ENCODE assay signal across 40 mouse cellular contexts in genomic region chr17:56958667-56959066, GRCm38 (mm10). TPM values are rescaled to one million over a fixed set of nuclear protein-coding genes. Genes with fewer than 3 reads are reported as not detected.
"Had no signal": no experiment of that assay in that cellular context is flagged by ENCODE, and none has a peak within 500 bp of the region (broad histone marks: within the 10 kb centered on the region; RNA-seq: fewer than 3 reads in every experiment).

No protein-coding gene starts in this region.

- H3K27me3 ChIP-seq: heart, embryonic 15.5 days; hindbrain, embryonic 12.5 days; hindbrain, embryonic 15.5 days; kidney, embryonic 15.5 days; limb, embryonic 13.5 days; limb, embryonic 15.5 days had no signal

- H3K9ac ChIP-seq: heart, embryonic 13.5 days; heart, embryonic 15.5 days; hindbrain, embryonic 12.5 days; hindbrain, embryonic 15.5 days; kidney, embryonic 15.5 days; limb, embryonic 13.5 days; limb, embryonic 15.5 days; liver, embryonic 14.5 days had no signal

- H3K4me2 ChIP-seq: heart, embryonic 11.5 days; heart, embryonic 13.5 days; heart, embryonic 15.5 days; hindbrain, embryonic 12.5 days; hindbrain, embryonic 15.5 days; kidney, embryonic 15.5 days; limb, embryonic 13.5 days; limb, embryonic 15.5 days had no signal

- DNase-seq: gastrocnemius, adult 2 months; gastrocnemius, postnatal 10 days; gastrocnemius, postnatal 25 days; heart, postnatal 4 days; kidney, adult 11 months; kidney, adult 2 months; kidney, adult 9 months; kidney, postnatal 14 days; layer of hippocampus, adult 9-11 months; layer of hippocampus, postnatal 36 days; left cerebral cortex, postnatal 4 days had no signal

- H3K36me3 ChIP-seq: heart, embryonic 13.5 days; heart, embryonic 15.5 days; hindbrain, embryonic 10.5 days; hindbrain, embryonic 12.5 days; hindbrain, embryonic 15.5 days; kidney, embryonic 15.5 days; limb, embryonic 13.5 days; limb, embryonic 15.5 days had no signal

- ATAC-seq: hindbrain, postnatal 0 days had no signal

- H3K4me3 ChIP-seq: gastrocnemius, adult 2 months; heart, adult 2 months; heart, embryonic 13.5 days; heart, embryonic 15.5 days; hindbrain, embryonic 10.5 days; hindbrain, embryonic 12.5 days; hindbrain, embryonic 15.5 days; kidney, embryonic 15.5 days; limb, embryonic 13.5 days; limb, embryonic 15.5 days had no signal

- H3K9me3 ChIP-seq: heart, embryonic 13.5 days; heart, embryonic 15.5 days; hindbrain, embryonic 10.5 days; hindbrain, embryonic 12.5 days; hindbrain, embryonic 15.5 days; kidney, embryonic 15.5 days; limb, embryonic 13.5 days; limb, embryonic 15.5 days had no signal

- H3K4me1 ChIP-seq: heart, embryonic 15.5 days; hindbrain, embryonic 12.5 days; hindbrain, embryonic 15.5 days; limb, embryonic 13.5 days; limb, embryonic 15.5 days had no signal

- H3K27ac ChIP-seq: gastrocnemius, adult 2 months; heart, adult 2 months; heart, embryonic 13.5 days; heart, embryonic 15.5 days; hindbrain, embryonic 10.5 days; hindbrain, embryonic 12.5 days; hindbrain, embryonic 15.5 days; hindbrain, postnatal 0 days; kidney, embryonic 15.5 days; kidney, postnatal 0 days; limb, embryonic 13.5 days; limb, embryonic 15.5 days had no signal

RNA-seq across cellular contexts. Expression of gene Acer1, which starts 23.3 kb away (rescaled TPM):
- total RNA-seq: gastrocnemius, adult 2 months; gastrocnemius, postnatal 10 days; gastrocnemius, postnatal 25 days; gastrocnemius, postnatal 4 days; granulocyte monocyte progenitor cell, adult 5-6 weeks; heart, adult 2 months; heart, postnatal 14 days; heart, postnatal 4 days; hindbrain, postnatal 0 days; layer of hippocampus, adult 18-20 months; layer of hippocampus, adult 8-10 months; layer of hippocampus, postnatal 14 days; layer of hippocampus, postnatal 36 days; left cerebral cortex, adult 18-20 months; left cerebral cortex, adult 8-10 months; left cerebral cortex, postnatal 10 days; left cerebral cortex, postnatal 25 days; left cerebral cortex, postnatal 4 days had no signal
- polyA plus RNA-seq: frontal cortex, adult 2 months; heart, adult 2 months; heart, embryonic 11.5 days; heart, embryonic 13.5 days; heart, postnatal 0 days; hindbrain, embryonic 10.5 days; hindbrain, embryonic 12.5 days; hindbrain, embryonic 15.5 days; hindbrain, postnatal 0 days; kidney, adult 2 months; kidney, embryonic 15.5 days; kidney, postnatal 0 days; limb, embryonic 11.5 days; limb, embryonic 13.5 days; liver, embryonic 14.5 days had no signal

RNA-seq across cellular contexts. Expression of gene Pspn, which starts 41.2 kb away (rescaled TPM):
- total RNA-seq: gastrocnemius, adult 2 months; gastrocnemius, postnatal 10 days; gastrocnemius, postnatal 25 days; gastrocnemius, postnatal 4 days; granulocyte monocyte progenitor cell, adult 5-6 weeks; heart, adult 2 months; heart, postnatal 14 days; heart, postnatal 4 days; hindbrain, postnatal 0 days; layer of hippocampus, adult 18-20 months; layer of hippocampus, postnatal 14 days; layer of hippocampus, postnatal 36 days; left cerebral cortex, adult 8-10 months; left cerebral cortex, postnatal 10 days; left cerebral cortex, postnatal 25 days; left cerebral cortex, postnatal 4 days had no signal
- polyA plus RNA-seq: heart, adult 2 months; heart, embryonic 15.5 days; hindbrain, embryonic 10.5 days; hindbrain, postnatal 0 days; intestine, embryonic 14.5 days; intestine, embryonic 16.5 days; kidney, adult 2 months; large intestine, adult 2 months; limb, embryonic 13.5 days; limb, embryonic 15.5 days; liver, embryonic 14.5 days had no signal
